Mouse (Mus musculus): ENCODE data around the gene Atn1. TPM values are rescaled to one million over a fixed set of nuclear protein-coding genes. Genes with fewer than 3 reads are reported as not detected.
A peak's percentile ranks its signal among the peaks of the same experiment; 100 is the strongest.

Gene Atn1
- polyA plus RNA-seq, 1 experiment from 2014 or later = 2.0 TPM

GRCm38 (mm10) chr6:124694166-124694955 is 62.0 kb downstream of the Atn1 start:
- peaks cover 28% of the 10 kb centered on the region for H3K4me1 ChIP-seq (replicated peaks)
- WGBS (ENCODE audit: insufficient replicate concordance) = 76% methylated on average over 15 of the region's 15 CpGs
- H3K4me3 ChIP-seq (replicated peaks) = no peak overlapping the region
- 0 out of 2 replicates have a peak, but pooled peaks have one; percentile 23 for ATAC-seq (ENCODE audit: insufficient read depth)
- H3K27me3 ChIP-seq = no peaks in the 10 kb centered on the region
- H3K36me3 ChIP-seq (replicated peaks) = peaks cover 33% of the 10 kb centered on the region
- H3K27ac ChIP-seq (replicated peaks) = no peak overlapping the region; the same call in 1 of the 2 replicates
- H3K9me3 ChIP-seq (replicated peaks) = no peaks in the 10 kb centered on the region
- H3K4me2 ChIP-seq = no peak overlapping the region
- no peak overlapping the region for H3K9ac ChIP-seq

- H3K4me3 ChIP-seq (replicated peaks) = no peak overlapping the region
- no peak overlapping the region for H3K9ac ChIP-seq
- H3K27ac ChIP-seq (replicated peaks) = no peak overlapping the region
- no peaks in the 10 kb centered on the region for H3K9me3 ChIP-seq (replicated peaks)
- H3K36me3 ChIP-seq (replicated peaks) = peaks cover 23% of the 10 kb centered on the region
- H3K27me3 ChIP-seq = no peaks in the 10 kb centered on the region
- ATAC-seq (ENCODE audit: insufficient read depth) = no peak
- H3K4me1 ChIP-seq (replicated peaks) = peaks cover 31% of the 10 kb centered on the region
- H3K4me2 ChIP-seq = no peak overlapping the region
- 77% methylated on average over 15 of the region's 15 CpGs for WGBS (ENCODE audit: insufficient replicate concordance)
Observed at GRCm38 (mm10) chr6:124693243-124693981, 62.9 kb downstream of the Atn1 start.

MicroRNAs within 50 kb of the gene (microRNA counts, 519-probe panel; counts per million panel counts)
- not detected for microRNA mmu-miR-141
- microRNA mmu-miR-200c = 2,369 counts per million, percentile 39 among the panel's probes with 10 or more counts

Small RNA genes within 50 kb of the gene (microRNA-seq; reads per million reads assigned to microRNA genes)
- gene Mir141 = 85.5 reads per million, percentile 51 among the genes with 10 or more reads in this experiment
- 608 reads per million, percentile 72 among the genes with 10 or more reads in this experiment for gene Mir200c

Other genes with a start within 250 kb of the Atn1 start
- gene C1ra, start 244.1 kb downstream of the Atn1 start, polyA plus RNA-seq (2015; fragmentation: Nextera tagmentation; extraction: Ambion mirVana) = 18.8 and 22.5 TPM in 2 replicates
- 47.0 and 59.5 TPM in 2 replicates for gene C1s1, start 214.2 kb downstream of the Atn1 start, polyA plus RNA-seq (2015; fragmentation: Nextera tagmentation; extraction: Ambion mirVana)
- not detected in 2 replicates for gene C1rb, start 186.2 kb downstream of the Atn1 start, polyA plus RNA-seq (2015; fragmentation: Nextera tagmentation; extraction: Ambion mirVana)
- gene C1s2, start 120.4 kb downstream of the Atn1 start, polyA plus RNA-seq (2015; fragmentation: Nextera tagmentation; extraction: Ambion mirVana) = not detected in 2 replicates
- 82.0 and 85.6 TPM in 2 replicates for gene Lpcat3, start 93.5 kb downstream of the Atn1 start, polyA plus RNA-seq (2015; fragmentation: Nextera tagmentation; extraction: Ambion mirVana)
- 122 and 128 TPM in 2 replicates for gene Emg1, start 44.3 kb downstream of the Atn1 start, polyA plus RNA-seq (2015; fragmentation: Nextera tagmentation; extraction: Ambion mirVana)
- 242 and 243 TPM in 2 replicates for gene Phb2, start 44.2 kb downstream of the Atn1 start, polyA plus RNA-seq (2015; fragmentation: Nextera tagmentation; extraction: Ambion mirVana)
- 38.1 and 43.7 TPM in 2 replicates for gene Ptpn6, start 17.8 kb downstream of the Atn1 start, polyA plus RNA-seq (2015; fragmentation: Nextera tagmentation; extraction: Ambion mirVana)
- gene Grcc10, start 15.2 kb downstream of the Atn1 start, polyA plus RNA-seq (2015; fragmentation: Nextera tagmentation; extraction: Ambion mirVana) = 75.9 and 76.4 TPM in 2 replicates
- not detected in 2 replicates for gene Gm45234, start 503 bp downstream of the Atn1 start, polyA plus RNA-seq (2015; fragmentation: Nextera tagmentation; extraction: Ambion mirVana)
- gene Eno2, start 13.1 kb upstream of the Atn1 start, polyA plus RNA-seq (2015; fragmentation: Nextera tagmentation; extraction: Ambion mirVana) = 0.39 and 0.41 TPM in 2 replicates
- gene Lrrc23, start 23.2 kb upstream of the Atn1 start, polyA plus RNA-seq (2015; fragmentation: Nextera tagmentation; extraction: Ambion mirVana) = not detected in 2 replicates
- gene Spsb2, start 52.1 kb upstream of the Atn1 start, polyA plus RNA-seq (2015; fragmentation: Nextera tagmentation; extraction: Ambion mirVana) = 9.2 and 9.5 TPM in 2 replicates
- gene Tpi1, start 57.8 kb upstream of the Atn1 start, polyA plus RNA-seq (2015; fragmentation: Nextera tagmentation; extraction: Ambion mirVana) = 405 and 414 TPM in 2 replicates
- gene Usp5, start 73.0 kb upstream of the Atn1 start, polyA plus RNA-seq (2015; fragmentation: Nextera tagmentation; extraction: Ambion mirVana) = 54.9 and 55.4 TPM in 2 replicates
- gene Cdca3, start 73.0 kb upstream of the Atn1 start, polyA plus RNA-seq (2015; fragmentation: Nextera tagmentation; extraction: Ambion mirVana) = 192 and 194 TPM in 2 replicates
- gene Gnb3, start 83.8 kb upstream of the Atn1 start, polyA plus RNA-seq (2015; fragmentation: Nextera tagmentation; extraction: Ambion mirVana) = 0.29 and 0.68 TPM in 2 replicates
- gene P3h3, start 101.2 kb upstream of the Atn1 start, polyA plus RNA-seq (2015; fragmentation: Nextera tagmentation; extraction: Ambion mirVana) = 1.6 TPM in 2 replicates
- 0.06 and 0.09 TPM in 2 replicates for gene Gpr162, start 107.5 kb upstream of the Atn1 start, polyA plus RNA-seq (2015; fragmentation: Nextera tagmentation; extraction: Ambion mirVana)
- 0.07 and 0.20 TPM in 2 replicates for gene Cd4, start 131.7 kb upstream of the Atn1 start, polyA plus RNA-seq (2015; fragmentation: Nextera tagmentation; extraction: Ambion mirVana)
- gene Lag3, start 155.2 kb upstream of the Atn1 start, polyA plus RNA-seq (2015; fragmentation: Nextera tagmentation; extraction: Ambion mirVana) = 0.13 and 0.18 TPM in 2 replicates
- 56.2 and 62.7 TPM in 2 replicates for gene Ptms, start 163.6 kb upstream of the Atn1 start, polyA plus RNA-seq (2015; fragmentation: Nextera tagmentation; extraction: Ambion mirVana)
- 119 and 127 TPM in 2 replicates for gene Mlf2, start 174.9 kb upstream of the Atn1 start, polyA plus RNA-seq (2015; fragmentation: Nextera tagmentation; extraction: Ambion mirVana)
- 52.4 and 55.1 TPM in 2 replicates for gene Cops7a, start 209.0 kb upstream of the Atn1 start, polyA plus RNA-seq (2015; fragmentation: Nextera tagmentation; extraction: Ambion mirVana)
- gene Pianp, start 240.2 kb upstream of the Atn1 start, polyA plus RNA-seq (2015; fragmentation: Nextera tagmentation; extraction: Ambion mirVana) = 0.07 TPM in 2 replicates

Data from liver, embryonic 15.5 days (tissue).